Mouse (Mus musculus): ENCODE measurements around the gene Cadps.

GRCm38 (mm10) chr14:12768870-12769269, 54.0 kb downstream of the Cadps start:
- TF ChIP-seq POLR2A (IDR thresholded peaks at IDR 0.05; ENCODE audit: insufficient read depth, low read depth, low read length) = no peak
- TF ChIP-seq CTCF (IDR thresholded peaks at IDR 0.05) = no peak

Measured in heart, adult 2 months (tissue).